Mouse (Mus musculus) stomach, postnatal 0 days (tissue): ENCODE results near the gene Carm1. TPM values are rescaled to one million over a fixed set of nuclear protein-coding genes. Genes with fewer than 3 reads are reported as not detected.

Experiments
- ATAC-seq: fragments of 200-750 bp; cut with Nextera tagmentation; 2 replicates; pipeline ENCODE4 v1.8.0; 2017; ENCODE audit not compliant: low FRiP score, low TSS enrichment
- DNase-seq: peaks from one replicate; pipeline ENCODE4 v3.0.0-alpha.2; 2016; ENCODE audit warnings: low spot score
- H3K27ac ChIP-seq: fragments of 300-500 bp; sonication (generic); replicated peaks from 2 replicates; pipeline ENCODE4 v1.5.1; 2014; ENCODE audit warnings: mild to moderate bottlenecking, control low read depth
- H3K27me3 ChIP-seq: fragments of 300-500 bp; sonication (generic); 2 replicates; pipeline ENCODE4 v1.6.1; 2014; ENCODE audit warnings: low read length; ENCODE audit not compliant: control insufficient read depth, insufficient read depth
- H3K36me3 ChIP-seq: fragments of 300-500 bp; sonication (generic); 2 replicates; pipeline ENCODE4 v1.6.1; 2014; ENCODE audit warnings: low read length, mixed read lengths; ENCODE audit not compliant: control insufficient read depth, insufficient read depth
- H3K4me1 ChIP-seq: fragments of 300-500 bp; sonication (generic); replicated peaks from 2 replicates; pipeline ENCODE4 v1.6.1; 2014; ENCODE audit warnings: antibody characterized with exemption; ENCODE audit not compliant: control insufficient read depth, insufficient read depth
- H3K4me2 ChIP-seq: fragments of 300-500 bp; sonication (generic); replicated peaks from 2 replicates; pipeline ENCODE4 v1.6.1; 2014; ENCODE audit warnings: low read depth, mild to moderate bottlenecking, control low read depth, moderate library complexity
- H3K4me3 ChIP-seq: fragments of 300-500 bp; sonication (generic); 2 replicates; pipeline ENCODE4 v1.5.1; 2014; ENCODE audit warnings: low read depth, low read length, control low read depth
- H3K9ac ChIP-seq: fragments of 300-500 bp; sonication (generic); 2 replicates; pipeline ENCODE4 v1.6.1; 2014; ENCODE audit warnings: mild to moderate bottlenecking, low read length, control low read depth, mixed read lengths
- H3K9me3 ChIP-seq: fragments of 300-500 bp; sonication (generic); 2 replicates; pipeline ENCODE4 v1.6.1; 2016; ENCODE audit warnings: low read length; ENCODE audit not compliant: control insufficient read depth
- CTCF ChIP-seq: IDR thresholded peaks from 2 replicates; pipeline ENCODE4 v1.5.1; 2016; ENCODE audit warnings: antibody characterized with exemption, low read depth, mild to moderate bottlenecking, moderate library complexity
- EP300 ChIP-seq: optimal IDR thresholded peaks from 2 replicates; pipeline ENCODE3; 2016; ENCODE audit warnings: antibody characterized with exemption
- WGBS: fragments of 180-500 bp; shearing (Covaris S2); extraction: QIAGEN DNeasy Blood & Tissue Kit; methylation state at CpG from one replicate; pipeline ENCODE4 v1.1.7; 2014; 5-methylcytosine and 5-hydroxymethylcytosine counted together
- polyA plus RNA-seq: library from polyadenylated mRNA; unstranded; fragments of >200 nt; fragmentation: Nextera tagmentation; extraction: Ambion mirVana; gene quantifications from 2 replicates; pipeline ENCODE4 v1.2.1, GENCODE M21; 2015

Gene Carm1
- polyA plus RNA-seq, 1 experiment from 2014 or later, result 12.0 TPM

- Histone ChIP-seq H3K27me3 (no peaks in the 10 kb centered on the region), H3K4me2 (no peak overlapping the region), H3K27ac (no peak overlapping the region), H3K9me3 (no peaks in the 10 kb centered on the region), H3K36me3 (peaks cover 12% of the 10 kb centered on the region; the same call in 1 of the 2 replicates), H3K4me1 (no peaks in the 10 kb centered on the region), H3K9ac (no peak overlapping the region), H3K4me3 (no peak overlapping the region)
- WGBS, result 64% methylated on average over 4 of the region's 4 CpGs
- no peak for TF ChIP-seq CTCF
- no peak for TF ChIP-seq EP300
- ATAC-seq (no peak; the same call in 1 of the 2 replicates), DNase-seq (no peak)
Observed at GRCm38 (mm10) chr9:21565004-21565586, 18.4 kb downstream of the Carm1 start.

DNA sequence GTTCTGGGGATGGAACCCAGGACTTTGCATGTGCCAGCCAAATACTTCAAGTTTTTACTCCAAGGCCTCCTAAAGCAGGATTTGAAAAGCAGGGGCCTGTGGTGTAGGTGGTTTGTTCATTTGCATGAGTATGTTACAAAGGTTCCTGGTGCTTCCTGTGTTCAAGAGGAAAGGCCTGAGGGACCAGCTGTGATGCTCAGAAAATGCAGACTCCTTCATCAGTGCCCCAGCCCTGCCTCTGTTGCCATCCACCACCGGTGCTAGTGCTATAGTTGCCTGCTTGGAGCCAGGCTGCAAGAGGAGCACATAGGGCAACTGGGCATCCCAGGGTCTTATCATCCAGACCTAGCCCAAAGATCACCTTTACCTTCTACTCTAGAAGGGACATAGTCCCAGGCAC, 19.8 kb downstream of the Carm1 start:
- H3K4me2 ChIP-seq, result no peak overlapping the region
- no peaks in the 10 kb centered on the region for H3K4me1 ChIP-seq
- H3K27ac ChIP-seq, result no peak overlapping the region
- H3K27me3 ChIP-seq, result no peaks in the 10 kb centered on the region
- H3K9ac ChIP-seq, result no peak overlapping the region
- H3K36me3 ChIP-seq, result peaks cover 20% of the 10 kb centered on the region; the same call in 1 of the 2 replicates
- H3K4me3 ChIP-seq, result no peak overlapping the region
- no peak for DNase-seq
- no peak for TF ChIP-seq CTCF
- H3K9me3 ChIP-seq, result no peaks in the 10 kb centered on the region
- 86% methylated on average over 1 of the region's 1 CpGs for WGBS
- no peak for ATAC-seq

DNA sequence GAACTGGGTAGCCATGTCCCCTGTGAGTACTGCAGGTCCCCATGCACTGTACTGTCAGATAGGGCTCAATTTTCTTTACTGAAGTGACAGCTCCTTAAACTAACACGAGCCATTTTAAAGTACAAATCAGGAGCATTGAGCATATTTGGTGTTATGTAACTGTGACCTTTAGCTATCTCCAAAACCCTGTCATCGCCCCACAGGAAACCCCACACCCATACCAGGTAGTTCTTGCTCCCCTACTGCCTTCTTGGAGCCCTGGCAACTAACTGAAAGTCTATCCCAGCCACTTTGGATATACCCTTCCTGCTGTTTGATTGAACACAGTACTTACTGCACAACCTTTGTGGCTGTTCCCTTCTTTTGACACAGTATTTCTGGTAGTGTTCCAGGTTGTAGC, 20.4 kb downstream of the Carm1 start:
- DNase-seq (no peak), ATAC-seq (no peak)
- Histone ChIP-seq H3K27me3 (no peaks in the 10 kb centered on the region), H3K27ac (no peak overlapping the region), H3K9me3 (no peaks in the 10 kb centered on the region), H3K4me1 (no peaks in the 10 kb centered on the region), H3K4me3 (no peak overlapping the region), H3K36me3 (peaks cover 24% of the 10 kb centered on the region; the same call in 1 of the 2 replicates), H3K4me2 (no peak overlapping the region), H3K9ac (no peak overlapping the region)
- TF ChIP-seq EP300 (no peak), CTCF (no peak)
- 69% methylated on average over 2 of the region's 2 CpGs for WGBS

GRCm38 (mm10) chr9:21568657-21569255, 22.1 kb downstream of the Carm1 start:
- no peak for ATAC-seq
- no peak overlapping the region for H3K4me3 ChIP-seq
- WGBS, result 84% methylated on average over 8 of the region's 8 CpGs
- no peak overlapping the region for H3K9ac ChIP-seq
- H3K9me3 ChIP-seq, result no peaks in the 10 kb centered on the region
- no peaks in the 10 kb centered on the region for H3K4me1 ChIP-seq
- H3K27ac ChIP-seq, result no peak overlapping the region
- no peak for DNase-seq
- no peaks in the 10 kb centered on the region for H3K27me3 ChIP-seq
- TF ChIP-seq CTCF, result no peak
- no peak for TF ChIP-seq EP300
- H3K4me2 ChIP-seq, result no peak overlapping the region
- peaks cover 23% of the 10 kb centered on the region; the same call in 1 of the 2 replicates for H3K36me3 ChIP-seq

DNA sequence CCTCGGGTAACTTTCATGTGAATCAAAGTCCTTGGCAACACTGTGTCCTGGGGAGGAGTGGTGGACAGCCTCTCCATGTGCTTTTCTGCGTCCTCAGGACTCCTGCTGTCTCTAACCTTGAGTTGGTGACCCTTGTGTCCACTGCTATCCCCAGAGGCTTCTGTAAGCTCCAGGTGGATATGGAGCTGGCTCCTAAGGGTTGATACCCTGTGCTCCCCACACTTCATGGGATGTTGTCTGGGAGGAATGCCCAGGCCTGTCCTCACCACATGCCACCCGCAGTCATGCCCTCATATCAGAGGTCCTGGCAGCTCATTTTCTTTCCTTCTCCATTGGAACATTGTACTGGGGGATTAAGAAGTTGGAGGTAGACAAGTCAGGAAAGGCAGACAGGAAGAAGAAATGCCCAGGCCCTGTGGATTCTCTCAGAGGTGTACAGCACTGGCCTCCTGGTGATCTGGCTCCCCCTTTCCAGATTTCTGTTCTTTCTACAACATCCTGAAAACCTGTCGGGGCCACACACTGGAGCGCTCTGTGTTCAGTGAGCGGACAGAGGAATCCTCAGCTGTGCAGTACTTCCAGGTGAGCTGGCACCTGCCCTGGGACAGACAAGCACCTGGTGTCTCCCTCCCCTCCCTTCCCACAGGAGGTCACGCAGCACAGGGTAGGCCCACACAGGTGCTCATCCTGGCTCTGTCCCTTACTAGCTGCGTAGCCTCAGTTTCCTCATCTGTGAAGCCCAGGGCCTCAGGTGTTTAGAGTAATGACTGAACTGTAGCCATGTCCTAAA, 27.5 kb downstream of the Carm1 start:
- Histone ChIP-seq H3K4me2 (no peak overlapping the region), H3K27me3 (no peaks in the 10 kb centered on the region), H3K9ac (no peak overlapping the region), H3K4me1 (no peaks in the 10 kb centered on the region), H3K36me3 (peaks cover 41% of the 10 kb centered on the region), H3K27ac (no peak overlapping the region), H3K4me3 (no peak overlapping the region), H3K9me3 (no peaks in the 10 kb centered on the region)
- TF ChIP-seq EP300, result no peak
- TF ChIP-seq CTCF, result no peak
- no peak for DNase-seq
- ATAC-seq, result no peak
- WGBS, result 94% methylated on average over 8 of the region's 8 CpGs

DNA sequence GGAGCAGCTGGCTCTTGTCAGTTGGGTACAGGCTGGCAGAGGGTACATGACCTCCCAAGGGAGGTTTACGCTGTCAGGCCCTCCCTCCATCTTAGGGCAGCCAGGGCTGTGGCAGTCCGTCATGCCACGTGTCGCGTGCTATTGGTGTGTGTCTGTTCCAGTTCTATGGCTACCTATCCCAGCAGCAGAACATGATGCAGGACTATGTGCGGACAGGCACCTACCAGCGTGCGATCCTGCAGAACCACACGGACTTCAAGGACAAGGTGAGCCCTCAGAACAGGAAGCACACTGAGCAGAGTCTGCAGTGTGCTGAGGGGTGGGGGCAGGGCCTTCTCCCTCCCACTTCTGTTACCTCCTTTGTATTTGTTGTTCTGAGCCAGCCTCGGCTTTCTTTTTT, 28.6 kb downstream of the Carm1 start:
- no peak overlapping the region for H3K27ac ChIP-seq
- 0 out of 2 replicates have a peak, but pooled peaks have one; percentile 42 for ATAC-seq
- no peaks in the 10 kb centered on the region for H3K4me1 ChIP-seq
- 91% methylated on average over 10 of the region's 10 CpGs for WGBS
- peaks cover 35% of the 10 kb centered on the region for H3K36me3 ChIP-seq
- H3K4me3 ChIP-seq, result no peak overlapping the region
- H3K27me3 ChIP-seq, result no peaks in the 10 kb centered on the region
- no peak for DNase-seq
- H3K9me3 ChIP-seq, result no peaks in the 10 kb centered on the region
- no peak overlapping the region for H3K9ac ChIP-seq
- H3K4me2 ChIP-seq, result no peak overlapping the region
- TF ChIP-seq CTCF, result no peak
- no peak for TF ChIP-seq EP300
